Mouse (Mus musculus) spleen, postnatal 4 days (tissue): ENCODE results near the gene Cped1.

Experiments used
- DNase-seq, 2 experiments: peaks; one replicate each; pipeline ENCODE4 v3.0.0; 2022; ENCODE audit warnings: low spot score in 2 of 2

Gene Cped1

GRCm38 (mm10) chr6:21985732-21986540 lies at the start of gene Cped1:
TSS of gene Cped1 (plus strand) at chr6:21985916.
- peak; percentile 20 to 66 for DNase-seq

- no peak for DNase-seq
Observed at GRCm38 (mm10) chr6:21937981-21938635, 47.6 kb upstream of the Cped1 start.

GRCm38 (mm10) chr6:21949226-21949731 lies 36.4 kb upstream of the Cped1 start, which contains the start of gene Ing3:
TSS of gene Ing3 (plus strand) at chr6:21949571.
- DNase-seq = peak; percentile 96

- DNase-seq = peak; percentile 95 to 98
Observed at GRCm38 (mm10) chr6:21949771-21950448, 35.8 kb upstream of the Cped1 start.

- no peak for DNase-seq
Observed at GRCm38 (mm10) chr6:21950676-21951075, 35.0 kb upstream of the Cped1 start.

- no peak for DNase-seq
Observed at GRCm38 (mm10) chr6:21955468-21955867, 30.2 kb upstream of the Cped1 start.

- DNase-seq = no peak
Observed at GRCm38 (mm10) chr6:21958922-21959321, 26.8 kb upstream of the Cped1 start.

- no peak for DNase-seq
Observed at GRCm38 (mm10) chr6:21959909-21960308, 25.8 kb upstream of the Cped1 start.

- DNase-seq = no peak
Observed at GRCm38 (mm10) chr6:21977532-21977931, 8.2 kb upstream of the Cped1 start.

GRCm38 (mm10) chr6:21981114-21981513 lies 4.6 kb upstream of the Cped1 start:
- DNase-seq = no peak

- DNase-seq = peak; percentile 40 to 67
Observed at GRCm38 (mm10) chr6:21984990-21985731, 555 bp upstream of the Cped1 start.

GRCm38 (mm10) chr6:21986660-21987331 lies 1.1 kb downstream of the Cped1 start:
- DNase-seq = no peak

GRCm38 (mm10) chr6:21987554-21987953 lies 1.8 kb downstream of the Cped1 start:
- no peak for DNase-seq

- DNase-seq = no peak
Observed at GRCm38 (mm10) chr6:21988296-21988695, 2.6 kb downstream of the Cped1 start.

- no peak for DNase-seq
Observed at GRCm38 (mm10) chr6:21989081-21989480, 3.4 kb downstream of the Cped1 start.

GRCm38 (mm10) chr6:21990181-21991135 lies 4.7 kb downstream of the Cped1 start:
- DNase-seq = no peak

GRCm38 (mm10) chr6:21991151-21991550 lies 5.4 kb downstream of the Cped1 start:
- DNase-seq = no peak

GRCm38 (mm10) chr6:21993070-21993469 lies 7.4 kb downstream of the Cped1 start:
- no peak for DNase-seq

- DNase-seq = no peak
Observed at GRCm38 (mm10) chr6:21998131-21998530, 12.4 kb downstream of the Cped1 start.

- no peak for DNase-seq
Observed at GRCm38 (mm10) chr6:21999025-21999424, 13.3 kb downstream of the Cped1 start.
